Mouse (Mus musculus) duodenum, adult 2 months (tissue): ENCODE measurements around the gene Kcna5. TPM values are rescaled to one million over a fixed set of nuclear protein-coding genes. Genes with fewer than 3 reads are reported as not detected.

Experiments
- polyA plus RNA-seq: library from polyadenylated mRNA; depleted of rRNA; stranded (reverse); fragments of >200 nt; gene quantifications from 2 replicates; pipeline ENCODE4 v1.2.3, GENCODE M21; 2012; ENCODE audit warnings: low replicate concordance; rRNA removed

Gene Kcna5
- polyA plus RNA-seq: 0.64 and 0.78 TPM in 2 replicates

GRCm38 (mm10) chr6:126535208-126535910 lies at the start of gene Kcna5:
Gene Kcna5, minus strand, starts transcription at chr6:126535412.

Other genes starting within 250 kb of the Kcna5 start
- 0.14 and 0.34 TPM in 2 replicates for gene Kcna1, start 111.0 kb upstream of the Kcna5 start, polyA plus RNA-seq
- 0.24 and 0.39 TPM in 2 replicates for gene Kcna6, start 205.3 kb upstream of the Kcna5 start, polyA plus RNA-seq